Mouse (Mus musculus): ENCODE data around the gene Pip4k2a. TPM values are rescaled to one million over a fixed set of nuclear protein-coding genes. Genes with fewer than 3 reads are reported as not detected.
A peak's percentile ranks its signal among the peaks of the same experiment; 100 is the strongest.
"Not testable (repeated sequence)": the region's sequence is repeated elsewhere in the genome, so short reads cannot be mapped to it uniquely, and the experiment has no call there.

Pip4k2a gene
- polyA plus RNA-seq, 1 experiment from 2014 or later, result 8.8 TPM

GRCm38 (mm10) chr2:19010541-19010940 lies 12.6 kb upstream of the Pip4k2a start:
- WGBS, result 64% methylated on average over 1 of the region's 1 CpGs
- H3K4me1 ChIP-seq (ENCODE audit: control insufficient read depth, insufficient read depth, low read length); H3K9me3 ChIP-seq (ENCODE audit: control insufficient read depth, low read length); H3K4me3 ChIP-seq (ENCODE audit: low read depth, low read length); H3K27me3 ChIP-seq (ENCODE audit: control insufficient read depth, insufficient read depth, low read length); H3K36me3 ChIP-seq (ENCODE audit: control insufficient read depth, insufficient read depth, low read length); DNase-seq (ENCODE audit: low spot score); ATAC-seq (ENCODE audit: insufficient number of reproducible peaks, low FRiP score, low TSS enrichment, low read depth); H3K4me2 ChIP-seq (ENCODE audit: low read depth, severe bottlenecking); H3K9ac ChIP-seq (ENCODE audit: low read length); H3K27ac ChIP-seq (replicated peaks; ENCODE audit: low read depth, low read length): not testable (repeated sequence)

- Histone ChIP-seq H3K9me3 (ENCODE audit: control insufficient read depth, low read length) (no peaks in the 10 kb centered on the region), H3K9ac (ENCODE audit: low read length) (no peak overlapping the region), H3K36me3 (ENCODE audit: control insufficient read depth, insufficient read depth, low read length) (no peaks in the 10 kb centered on the region), H3K27ac (replicated peaks; ENCODE audit: low read depth, low read length) (no peak overlapping the region), H3K27me3 (ENCODE audit: control insufficient read depth, insufficient read depth, low read length) (no peaks in the 10 kb centered on the region), H3K4me3 (ENCODE audit: low read depth, low read length) (no peak overlapping the region), H3K4me1 (ENCODE audit: control insufficient read depth, insufficient read depth, low read length) (no peaks in the 10 kb centered on the region), H3K4me2 (ENCODE audit: low read depth, severe bottlenecking) (no peak overlapping the region)
- DNase-seq (ENCODE audit: low spot score), result no peak
- ATAC-seq (ENCODE audit: insufficient number of reproducible peaks, low FRiP score, low TSS enrichment, low read depth), result no peak
- 75% methylated on average over 4 of the region's 4 CpGs for WGBS
Measured at GRCm38 (mm10) chr2:19007580-19007979, 9.7 kb upstream of the Pip4k2a start.

- H3K4me2 ChIP-seq (ENCODE audit: low read depth, severe bottlenecking), result no peak overlapping the region
- no peak overlapping the region for H3K9ac ChIP-seq (ENCODE audit: low read length)
- H3K9me3 ChIP-seq (ENCODE audit: control insufficient read depth, low read length), result no peaks in the 10 kb centered on the region
- no peak overlapping the region for H3K4me3 ChIP-seq (ENCODE audit: low read depth, low read length)
- H3K27ac ChIP-seq (replicated peaks; ENCODE audit: low read depth, low read length), result no peak overlapping the region
- DNase-seq (ENCODE audit: low spot score) (no peak), ATAC-seq (ENCODE audit: insufficient number of reproducible peaks, low FRiP score, low TSS enrichment, low read depth) (no peak)
- H3K36me3 ChIP-seq (ENCODE audit: control insufficient read depth, insufficient read depth, low read length), result no peaks in the 10 kb centered on the region
- H3K27me3 ChIP-seq (ENCODE audit: control insufficient read depth, insufficient read depth, low read length), result no peaks in the 10 kb centered on the region
- WGBS, result 89% methylated on average over 7 of the region's 7 CpGs
- no peaks in the 10 kb centered on the region for H3K4me1 ChIP-seq (ENCODE audit: control insufficient read depth, insufficient read depth, low read length)
Measured at GRCm38 (mm10) chr2:19006124-19006523, 8.2 kb upstream of the Pip4k2a start.

- DNase-seq (ENCODE audit: low spot score) (no peak), ATAC-seq (ENCODE audit: insufficient number of reproducible peaks, low FRiP score, low TSS enrichment, low read depth) (no peak)
- H3K9ac ChIP-seq (ENCODE audit: low read length), result no peak overlapping the region
- WGBS, result 80% methylated on average over 10 of the region's 10 CpGs
- H3K4me3 ChIP-seq (ENCODE audit: low read depth, low read length), result no peak overlapping the region
- no peak overlapping the region for H3K27ac ChIP-seq (replicated peaks; ENCODE audit: low read depth, low read length)
- no peaks in the 10 kb centered on the region for H3K9me3 ChIP-seq (ENCODE audit: control insufficient read depth, low read length)
- H3K36me3 ChIP-seq (ENCODE audit: control insufficient read depth, insufficient read depth, low read length), result no peaks in the 10 kb centered on the region
- H3K4me1 ChIP-seq (ENCODE audit: control insufficient read depth, insufficient read depth, low read length), result no peaks in the 10 kb centered on the region
- H3K27me3 ChIP-seq (ENCODE audit: control insufficient read depth, insufficient read depth, low read length), result no peaks in the 10 kb centered on the region
- no peak overlapping the region for H3K4me2 ChIP-seq (ENCODE audit: low read depth, severe bottlenecking)
Measured at GRCm38 (mm10) chr2:19004801-19005200, 6.9 kb upstream of the Pip4k2a start.

- Histone ChIP-seq H3K27ac (replicated peaks; ENCODE audit: low read depth, low read length) (no peak overlapping the region), H3K9me3 (ENCODE audit: control insufficient read depth, low read length) (no peaks in the 10 kb centered on the region), H3K4me3 (ENCODE audit: low read depth, low read length) (no peak overlapping the region), H3K4me2 (ENCODE audit: low read depth, severe bottlenecking) (no peak overlapping the region), H3K9ac (ENCODE audit: low read length) (no peak overlapping the region), H3K27me3 (ENCODE audit: control insufficient read depth, insufficient read depth, low read length) (no peaks in the 10 kb centered on the region), H3K36me3 (ENCODE audit: control insufficient read depth, insufficient read depth, low read length) (no peaks in the 10 kb centered on the region), H3K4me1 (ENCODE audit: control insufficient read depth, insufficient read depth, low read length) (peaks cover 10% of the 10 kb centered on the region; the same call in 1 of the 2 replicates)
- ATAC-seq (ENCODE audit: insufficient number of reproducible peaks, low FRiP score, low TSS enrichment, low read depth) (no peak), DNase-seq (ENCODE audit: low spot score) (no peak)
- 88% methylated on average over 2 of the region's 2 CpGs for WGBS
Measured at GRCm38 (mm10) chr2:18999395-18999794, 1.5 kb upstream of the Pip4k2a start.

- 0% methylated on average over 43 of the region's 46 CpGs for WGBS
- H3K4me3 ChIP-seq (ENCODE audit: low read depth, low read length), result peak overlapping the region; percentile 72
- H3K27me3 ChIP-seq (ENCODE audit: control insufficient read depth, insufficient read depth, low read length), result no peaks in the 10 kb centered on the region
- H3K27ac ChIP-seq (replicated peaks; ENCODE audit: low read depth, low read length), result peak overlapping the region; percentile 22; the same call in 1 of the 2 replicates
- no peaks in the 10 kb centered on the region for H3K9me3 ChIP-seq (ENCODE audit: control insufficient read depth, low read length)
- H3K4me1 ChIP-seq (ENCODE audit: control insufficient read depth, insufficient read depth, low read length), result peaks cover 16% of the 10 kb centered on the region
- peak overlapping the region; percentile 73 for H3K9ac ChIP-seq (ENCODE audit: low read length)
- peak overlapping the region; percentile 75 for H3K4me2 ChIP-seq (ENCODE audit: low read depth, severe bottlenecking)
- DNase-seq (ENCODE audit: low spot score) (peak; percentile 72), ATAC-seq (ENCODE audit: insufficient number of reproducible peaks, low FRiP score, low TSS enrichment, low read depth) (peak; percentile 72)
- H3K36me3 ChIP-seq (ENCODE audit: control insufficient read depth, insufficient read depth, low read length), result no peaks in the 10 kb centered on the region
Measured at GRCm38 (mm10) chr2:18997387-18997971, 447 bp downstream of the Pip4k2a start.

- peak overlapping the region; percentile 72 for H3K4me3 ChIP-seq (ENCODE audit: low read depth, low read length)
- H3K36me3 ChIP-seq (ENCODE audit: control insufficient read depth, insufficient read depth, low read length), result no peaks in the 10 kb centered on the region
- peaks cover 16% of the 10 kb centered on the region for H3K4me1 ChIP-seq (ENCODE audit: control insufficient read depth, insufficient read depth, low read length)
- peak; percentile 54 for DNase-seq (ENCODE audit: low spot score)
- ATAC-seq (ENCODE audit: insufficient number of reproducible peaks, low FRiP score, low TSS enrichment, low read depth), result no peak
- H3K27ac ChIP-seq (replicated peaks; ENCODE audit: low read depth, low read length), result no peak overlapping the region
- H3K4me2 ChIP-seq (ENCODE audit: low read depth, severe bottlenecking), result peak overlapping the region; percentile 75
- H3K27me3 ChIP-seq (ENCODE audit: control insufficient read depth, insufficient read depth, low read length), result no peaks in the 10 kb centered on the region
- no peaks in the 10 kb centered on the region for H3K9me3 ChIP-seq (ENCODE audit: control insufficient read depth, low read length)
- H3K9ac ChIP-seq (ENCODE audit: low read length), result peak overlapping the region; percentile 37; the same call in 1 of the 2 replicates
- under 1% methylated on average over 25 of the region's 25 CpGs for WGBS
Measured at GRCm38 (mm10) chr2:18996451-18997211, 1.3 kb downstream of the Pip4k2a start.

GRCm38 (mm10) chr2:18992512-18993510 lies 5.1 kb downstream of the Pip4k2a start:
- no peak for ATAC-seq (ENCODE audit: insufficient number of reproducible peaks, low FRiP score, low TSS enrichment, low read depth)
- 70% methylated on average over 7 of the region's 7 CpGs for WGBS

More at GRCm38 (mm10) chr2:18992512-18993510, 5.1 kb downstream of the Pip4k2a start:
- Histone ChIP-seq H3K4me3 (ENCODE audit: low read depth, low read length) (no peak overlapping the region), H3K9me3 (ENCODE audit: control insufficient read depth, low read length) (no peaks in the 10 kb centered on the region), H3K36me3 (ENCODE audit: control insufficient read depth, insufficient read depth, low read length) (no peaks in the 10 kb centered on the region), H3K4me1 (ENCODE audit: control insufficient read depth, insufficient read depth, low read length) (peaks cover 16% of the 10 kb centered on the region), H3K9ac (ENCODE audit: low read length) (no peak overlapping the region), H3K27me3 (ENCODE audit: control insufficient read depth, insufficient read depth, low read length) (no peaks in the 10 kb centered on the region), H3K4me2 (ENCODE audit: low read depth, severe bottlenecking) (no peak overlapping the region), H3K27ac (replicated peaks; ENCODE audit: low read depth, low read length) (no peak overlapping the region)
- no peak for DNase-seq (ENCODE audit: low spot score)

Measured in limb, embryonic 11.5 days (tissue).